Mouse (Mus musculus): ENCODE data around the gene Cd2. TPM values are rescaled to one million over a fixed set of nuclear protein-coding genes. Genes with fewer than 3 reads are reported as not detected.

Cd2 gene
- not detected in 2 replicates for polyA plus RNA-seq (2016; fragmentation: Nextera tagmentation; extraction: Ambion mirVana)

DNA sequence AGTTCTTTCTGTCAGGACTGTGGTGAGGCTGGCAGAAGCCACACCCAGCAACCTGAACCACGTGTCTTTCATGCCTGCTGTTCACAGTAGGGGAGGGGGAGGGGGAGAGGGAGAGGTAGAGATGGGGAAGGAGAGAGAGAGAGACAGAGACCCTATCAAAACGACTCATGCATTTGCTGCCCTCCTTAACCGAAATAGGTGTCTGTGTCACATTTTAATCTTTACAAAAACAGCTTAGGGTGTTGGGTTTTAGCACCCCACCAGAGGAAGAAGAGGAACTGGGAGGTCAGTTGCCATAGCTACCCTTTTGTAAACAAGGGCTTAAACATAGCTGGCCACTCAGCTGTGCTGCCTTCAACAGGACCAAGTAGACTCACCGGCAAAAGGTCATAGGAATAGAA lies at the start of gene Cd2:
TSS of gene Cd2 (minus strand) at position 29 of the 401 bp plus-strand sequence.
- Histone ChIP-seq H3K9me3 (no peaks in the 10 kb centered on the region), H3K4me2 (replicated peaks) (no peak within 1 kb of the TSS), H3K27ac (no peak within 1 kb of the TSS), H3K4me3 (no peak within 1 kb of the TSS), H3K36me3 (no peaks in the 10 kb centered on the region), H3K4me1 (no peaks in the 10 kb centered on the region), H3K27me3 (no peaks in the 10 kb centered on the region), H3K9ac (no peak within 1 kb of the TSS)
- 31% methylated on average over 4 of the region's 4 CpGs for WGBS
- ATAC-seq (ENCODE audit: insufficient number of reproducible peaks, insufficient read depth, low FRiP score, low TSS enrichment): no peak

GRCm38 (mm10) chr3:101328617-101329016 lies 40.9 kb upstream of the Cd2 start:
- WGBS: 33% methylated on average over 7 of the region's 7 CpGs
- Histone ChIP-seq H3K9me3 (no peaks in the 10 kb centered on the region), H3K27ac (peak overlapping the region; percentile 24; the same call in 1 of the 2 replicates), H3K4me2 (replicated peaks) (no peak overlapping the region), H3K9ac (no peak overlapping the region), H3K4me1 (peaks cover 18% of the 10 kb centered on the region), H3K36me3 (no peaks in the 10 kb centered on the region), H3K4me3 (no peak overlapping the region), H3K27me3 (no peaks in the 10 kb centered on the region)
- 0 out of 2 replicates have a peak, but pooled peaks have one; percentile 47 for ATAC-seq (ENCODE audit: insufficient number of reproducible peaks, insufficient read depth, low FRiP score, low TSS enrichment)

GRCm38 (mm10) chr3:101327248-101327647 lies 39.5 kb upstream of the Cd2 start:
- Histone ChIP-seq H3K9me3 (no peaks in the 10 kb centered on the region), H3K4me3 (no peak overlapping the region), H3K4me1 (peaks cover 24% of the 10 kb centered on the region), H3K36me3 (no peaks in the 10 kb centered on the region), H3K9ac (no peak overlapping the region), H3K27ac (0 out of 2 replicates have a peak overlapping the region, but pooled peaks have one; percentile 17), H3K27me3 (no peaks in the 10 kb centered on the region), H3K4me2 (replicated peaks) (no peak overlapping the region)
- ATAC-seq (ENCODE audit: insufficient number of reproducible peaks, insufficient read depth, low FRiP score, low TSS enrichment): no peak
- WGBS: 51% methylated on average over 2 of the region's 2 CpGs

DNA sequence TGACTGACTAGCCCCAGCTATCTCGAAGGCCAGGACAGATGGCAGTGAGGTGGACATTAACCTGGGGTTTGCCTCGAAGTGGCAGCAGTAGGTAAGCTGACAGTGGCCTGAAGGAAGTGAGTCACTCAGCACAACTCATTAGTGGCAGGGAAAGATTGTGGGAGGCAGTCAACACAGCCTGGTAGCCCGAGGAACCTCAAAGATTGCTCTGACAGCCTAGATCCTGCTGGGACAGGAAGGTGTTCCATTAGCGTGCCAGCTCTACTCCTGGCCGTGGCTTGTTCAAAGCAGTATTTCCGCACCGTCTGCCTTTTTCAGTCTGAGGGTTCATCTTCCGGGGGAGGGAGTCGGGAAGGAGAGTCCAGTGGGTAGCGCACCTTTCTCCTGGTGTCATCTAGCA lies 34.7 kb upstream of the Cd2 start:
- Histone ChIP-seq H3K27me3 (no peaks in the 10 kb centered on the region), H3K9me3 (0 out of 2 replicates have a peak, but pooled peaks cover 2% of the 10 kb centered on the region), H3K27ac (no peak overlapping the region), H3K9ac (no peak overlapping the region), H3K4me1 (peaks cover 34% of the 10 kb centered on the region), H3K4me2 (replicated peaks) (no peak overlapping the region), H3K36me3 (no peaks in the 10 kb centered on the region), H3K4me3 (no peak overlapping the region)
- no peak for ATAC-seq (ENCODE audit: insufficient number of reproducible peaks, insufficient read depth, low FRiP score, low TSS enrichment)
- 78% methylated on average over 10 of the region's 10 CpGs for WGBS

DNA sequence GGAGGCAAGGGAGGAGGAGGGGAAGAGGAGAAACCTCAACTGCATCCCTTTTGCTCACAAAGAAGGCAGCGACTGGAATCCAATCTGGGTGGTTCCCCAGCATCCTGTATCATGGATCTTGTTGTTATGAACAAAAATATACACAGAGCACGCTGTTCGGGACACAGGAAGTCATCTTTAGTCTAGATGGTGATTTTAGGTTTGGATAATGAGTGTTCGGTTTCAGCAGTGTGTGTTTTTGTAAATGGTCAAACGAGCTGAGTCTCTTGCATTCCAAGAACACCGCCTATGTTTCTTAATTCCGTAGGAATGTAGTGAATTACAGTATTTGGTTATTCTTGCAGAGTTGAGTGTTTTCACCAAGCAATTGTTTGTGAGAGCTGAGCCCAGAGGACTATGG lies 33.1 kb upstream of the Cd2 start:
- ATAC-seq (ENCODE audit: insufficient number of reproducible peaks, insufficient read depth, low FRiP score, low TSS enrichment): no peak
- peak overlapping the region; percentile 42 for H3K27ac ChIP-seq
- 0 out of 2 replicates have a peak, but pooled peaks cover 2% of the 10 kb centered on the region for H3K9me3 ChIP-seq
- no peak overlapping the region for H3K9ac ChIP-seq
- no peak overlapping the region for H3K4me2 ChIP-seq (replicated peaks)
- 40% methylated on average over 7 of the region's 7 CpGs for WGBS
- H3K4me1 ChIP-seq: peaks cover 27% of the 10 kb centered on the region; the same call in 1 of the 2 replicates
- no peaks in the 10 kb centered on the region for H3K36me3 ChIP-seq
- no peaks in the 10 kb centered on the region for H3K27me3 ChIP-seq
- no peak overlapping the region for H3K4me3 ChIP-seq

DNA sequence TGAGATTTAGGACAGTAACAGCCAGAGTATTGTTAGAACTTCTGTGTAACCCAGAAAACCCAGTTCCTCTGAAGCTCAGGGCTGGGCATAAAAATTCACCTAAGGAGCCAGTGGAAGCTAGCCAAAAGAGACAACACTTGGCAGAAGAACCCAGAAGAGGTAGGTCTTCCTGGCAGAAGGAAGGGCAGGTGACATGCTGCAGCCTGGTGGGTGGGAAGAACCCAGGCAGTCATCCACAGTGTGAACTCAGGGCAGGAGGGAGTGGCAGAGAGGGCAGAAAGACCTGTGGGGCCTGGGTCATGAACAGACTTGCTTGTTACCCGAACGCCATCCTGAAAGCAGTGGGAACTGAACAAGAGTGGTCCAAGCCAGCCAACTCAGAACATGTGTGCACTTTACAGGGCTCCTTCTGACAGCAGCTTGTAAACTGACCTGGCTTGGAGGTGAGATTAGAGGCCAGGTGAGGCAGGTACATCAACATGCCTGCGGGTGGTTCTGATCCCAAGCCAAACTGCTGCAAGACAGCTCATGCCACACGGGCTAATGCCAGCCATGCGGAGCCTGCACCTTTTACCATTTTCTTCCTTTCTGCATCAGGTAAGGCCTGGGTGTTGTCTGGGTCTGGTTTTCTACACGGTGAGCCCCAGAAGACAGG lies 30.9 kb upstream of the Cd2 start:
- Histone ChIP-seq H3K36me3 (no peaks in the 10 kb centered on the region), H3K9ac (no peak overlapping the region), H3K4me2 (replicated peaks) (no peak overlapping the region), H3K9me3 (0 out of 2 replicates have a peak, but pooled peaks cover 2% of the 10 kb centered on the region), H3K27ac (no peak overlapping the region), H3K4me3 (no peak overlapping the region), H3K4me1 (peaks cover 25% of the 10 kb centered on the region; the same call in 1 of the 2 replicates), H3K27me3 (no peaks in the 10 kb centered on the region)
- ATAC-seq (ENCODE audit: insufficient number of reproducible peaks, insufficient read depth, low FRiP score, low TSS enrichment): no peak
- WGBS: 75% methylated on average over 6 of the region's 6 CpGs

GRCm38 (mm10) chr3:101318115-101318514 lies 30.4 kb upstream of the Cd2 start:
- Histone ChIP-seq H3K27me3 (no peaks in the 10 kb centered on the region), H3K36me3 (no peaks in the 10 kb centered on the region), H3K27ac (no peak overlapping the region), H3K4me1 (peaks cover 21% of the 10 kb centered on the region; the same call in 1 of the 2 replicates), H3K4me2 (replicated peaks) (no peak overlapping the region), H3K9me3 (0 out of 2 replicates have a peak, but pooled peaks cover 2% of the 10 kb centered on the region), H3K9ac (no peak overlapping the region), H3K4me3 (no peak overlapping the region)
- no peak for ATAC-seq (ENCODE audit: insufficient number of reproducible peaks, insufficient read depth, low FRiP score, low TSS enrichment)
- WGBS: 68% methylated on average over 6 of the region's 6 CpGs

DNA sequence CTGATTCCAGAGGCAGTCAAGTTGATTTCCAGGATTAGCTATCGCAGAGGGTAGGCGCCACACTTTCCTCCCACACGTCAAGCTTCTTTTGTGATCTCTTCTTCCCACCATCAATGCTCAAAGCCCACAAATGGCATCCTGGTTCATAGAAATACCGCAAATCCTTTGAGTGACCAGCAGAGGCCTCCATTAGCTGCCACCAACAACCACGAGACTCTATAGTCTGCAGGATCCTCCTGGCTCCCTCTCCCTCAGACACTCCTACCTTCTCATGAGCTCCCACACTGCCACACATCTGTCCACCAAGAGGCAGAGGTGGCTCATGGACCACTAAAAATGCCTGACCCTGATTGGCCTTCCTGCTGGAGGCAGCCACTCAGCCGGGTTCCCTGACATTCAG lies 27.2 kb upstream of the Cd2 start:
- no peak overlapping the region for H3K4me2 ChIP-seq (replicated peaks)
- H3K9me3 ChIP-seq: 0 out of 2 replicates have a peak, but pooled peaks cover 2% of the 10 kb centered on the region
- H3K9ac ChIP-seq: no peak overlapping the region
- H3K4me1 ChIP-seq: no peaks in the 10 kb centered on the region
- 71% methylated on average over 6 of the region's 6 CpGs for WGBS
- no peak overlapping the region for H3K4me3 ChIP-seq
- no peaks in the 10 kb centered on the region for H3K36me3 ChIP-seq
- no peak overlapping the region for H3K27ac ChIP-seq
- no peak for ATAC-seq (ENCODE audit: insufficient number of reproducible peaks, insufficient read depth, low FRiP score, low TSS enrichment)
- no peaks in the 10 kb centered on the region for H3K27me3 ChIP-seq

DNA sequence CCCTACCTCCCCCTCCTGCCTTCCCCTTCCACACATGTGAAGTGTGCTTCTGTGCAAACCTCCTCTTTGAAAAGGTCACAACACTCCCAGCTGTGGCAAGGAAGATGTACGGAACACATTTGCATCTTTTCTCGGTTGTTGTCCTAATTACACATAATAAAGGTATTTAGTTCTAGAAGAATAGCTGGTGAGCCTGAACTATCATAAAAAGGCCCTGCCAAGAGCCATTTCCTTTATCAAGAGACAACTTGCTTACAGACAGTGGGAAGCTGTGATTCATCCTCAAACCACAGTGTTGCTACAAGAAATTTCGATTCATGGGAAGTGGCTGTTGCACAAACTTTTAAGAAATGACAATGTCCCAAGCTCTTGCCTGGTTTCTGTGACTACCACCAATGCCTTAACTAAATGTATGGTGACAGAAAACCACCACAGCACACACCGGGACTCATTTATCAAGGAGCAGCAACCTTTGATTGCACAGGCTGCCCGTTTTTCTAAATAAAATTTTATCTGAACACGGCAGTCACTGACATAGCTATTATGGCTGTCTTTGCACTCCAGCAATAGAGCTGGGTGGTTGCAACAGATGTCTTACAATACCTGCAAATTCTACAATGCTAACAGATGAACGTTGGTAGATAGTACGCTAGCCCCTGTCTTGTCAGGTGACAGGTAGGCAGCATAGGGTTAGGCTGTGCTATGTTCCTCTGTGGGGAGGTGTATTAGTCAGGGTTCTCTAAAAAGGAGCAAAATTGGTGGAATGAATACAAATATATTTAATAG lies 25.7 kb upstream of the Cd2 start:
- Histone ChIP-seq H3K27me3 (no peaks in the 10 kb centered on the region), H3K27ac (no peak overlapping the region), H3K9me3 (0 out of 2 replicates have a peak, but pooled peaks cover 2% of the 10 kb centered on the region), H3K9ac (no peak overlapping the region), H3K4me2 (replicated peaks) (no peak overlapping the region), H3K4me3 (no peak overlapping the region), H3K4me1 (peaks cover 7% of the 10 kb centered on the region), H3K36me3 (no peaks in the 10 kb centered on the region)
- no peak for ATAC-seq (ENCODE audit: insufficient number of reproducible peaks, insufficient read depth, low FRiP score, low TSS enrichment)
- 87% methylated on average over 8 of the region's 8 CpGs for WGBS

DNA sequence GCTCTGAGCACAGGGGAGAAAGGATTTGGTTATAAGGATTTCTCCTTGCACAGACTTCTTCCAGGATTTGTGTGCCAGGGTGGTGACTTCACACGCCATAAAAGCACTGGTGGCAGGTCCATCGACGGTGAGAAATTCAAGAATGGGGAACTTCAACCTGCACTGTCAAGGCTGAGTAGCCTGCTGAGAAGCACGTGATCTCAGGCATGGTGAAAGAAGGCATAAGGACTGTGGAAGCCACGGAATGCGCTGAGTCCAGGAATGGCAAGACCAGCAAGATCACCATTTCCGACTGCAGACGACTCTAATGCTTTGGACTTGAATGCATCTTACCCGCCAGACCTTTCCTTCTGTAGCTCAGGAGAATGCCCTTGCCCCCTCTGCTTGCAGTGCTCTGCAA lies 23.2 kb upstream of the Cd2 start:
- Histone ChIP-seq H3K4me2 (replicated peaks) (no peak overlapping the region), H3K36me3 (no peaks in the 10 kb centered on the region), H3K27me3 (no peaks in the 10 kb centered on the region), H3K9me3 (no peaks in the 10 kb centered on the region), H3K4me3 (no peak overlapping the region), H3K27ac (no peak overlapping the region), H3K4me1 (peaks cover 7% of the 10 kb centered on the region), H3K9ac (no peak overlapping the region)
- 62% methylated on average over 9 of the region's 9 CpGs for WGBS
- ATAC-seq (ENCODE audit: insufficient number of reproducible peaks, insufficient read depth, low FRiP score, low TSS enrichment): no peak

DNA sequence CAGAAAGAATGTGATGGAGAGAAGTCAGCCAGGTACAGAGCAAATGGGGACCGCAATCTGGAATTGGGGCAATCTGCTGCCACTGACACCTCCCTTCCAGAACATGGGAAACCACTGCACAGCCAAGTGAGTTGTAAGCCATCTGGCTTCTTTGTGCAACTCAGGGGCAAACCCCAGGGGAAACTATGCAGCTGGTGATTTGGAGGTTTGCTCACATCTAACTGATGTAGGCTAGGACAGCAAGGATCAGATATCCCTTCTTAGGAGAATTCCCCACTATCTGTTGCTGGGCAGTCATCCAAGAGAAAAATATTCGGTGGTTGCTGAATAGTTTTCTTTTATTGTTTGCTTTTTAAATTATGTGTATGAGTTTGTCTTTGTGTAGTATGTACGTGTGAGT lies 21.9 kb upstream of the Cd2 start:
- no peaks in the 10 kb centered on the region for H3K27me3 ChIP-seq
- no peak overlapping the region for H3K9ac ChIP-seq
- H3K9me3 ChIP-seq: no peaks in the 10 kb centered on the region
- no peak for ATAC-seq (ENCODE audit: insufficient number of reproducible peaks, insufficient read depth, low FRiP score, low TSS enrichment)
- peaks cover 17% of the 10 kb centered on the region for H3K4me1 ChIP-seq
- no peak overlapping the region for H3K4me2 ChIP-seq (replicated peaks)
- no peaks in the 10 kb centered on the region for H3K36me3 ChIP-seq
- H3K4me3 ChIP-seq: no peak overlapping the region
- no peak overlapping the region for H3K27ac ChIP-seq
- WGBS: 75% methylated on average over 3 of the region's 3 CpGs

DNA sequence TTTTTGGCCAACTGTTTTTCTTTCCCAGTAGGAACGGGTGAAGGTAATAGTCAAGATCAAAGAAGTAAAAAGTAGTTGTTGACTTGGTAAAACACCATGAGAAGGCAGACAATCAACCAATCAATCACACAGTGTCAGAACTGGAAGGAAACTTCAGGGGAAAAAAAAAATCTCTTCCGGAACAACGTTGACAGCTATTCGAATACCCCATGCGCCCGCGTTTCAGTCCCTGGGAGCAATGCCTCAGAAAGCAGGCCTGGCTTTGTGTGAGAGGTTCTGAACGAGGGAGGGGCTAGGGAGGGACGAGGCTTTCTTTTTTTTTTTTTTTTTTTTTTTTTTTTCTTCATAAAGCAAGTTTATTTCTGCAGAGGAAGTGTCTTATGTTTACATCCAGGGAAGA lies 18.4 kb upstream of the Cd2 start:
- Histone ChIP-seq H3K27ac (no peak overlapping the region), H3K9me3 (no peaks in the 10 kb centered on the region), H3K27me3 (no peaks in the 10 kb centered on the region), H3K4me1 (peaks cover 29% of the 10 kb centered on the region), H3K9ac (no peak overlapping the region), H3K36me3 (no peaks in the 10 kb centered on the region), H3K4me3 (no peak overlapping the region), H3K4me2 (replicated peaks) (no peak overlapping the region)
- no peak for ATAC-seq (ENCODE audit: insufficient number of reproducible peaks, insufficient read depth, low FRiP score, low TSS enrichment)
- WGBS: 71% methylated on average over 9 of the region's 9 CpGs

Data from embryonic facial prominence, embryonic 12.5 days (tissue).